Mouse (Mus musculus) midbrain, embryonic 12.5 days (tissue): ENCODE results near the gene Cenpj. TPM values are rescaled to one million over a fixed set of nuclear protein-coding genes. Genes with fewer than 3 reads are reported as not detected.

ENCODE experiments used
- ATAC-seq: fragments of 200-750 bp; cut with Nextera tagmentation; 2 replicates; pipeline ENCODE4 v1.8.0; 2017; ENCODE audit warnings: low read depth, moderate TSS enrichment, moderate library complexity; ENCODE audit not compliant: low FRiP score
- H3K27ac ChIP-seq: fragments of 300-500 bp; sonication (generic); replicated peaks from 2 replicates; pipeline ENCODE4 v1.5.1; 2016; ENCODE audit warnings: mild to moderate bottlenecking
- H3K27me3 ChIP-seq: fragments of 300-500 bp; sonication (generic); 2 replicates; pipeline ENCODE4 v1.6.1; 2016; ENCODE audit warnings: mild to moderate bottlenecking
- H3K36me3 ChIP-seq: fragments of 300-500 bp; sonication (generic); 2 replicates; pipeline ENCODE4 v1.6.1; 2016
- H3K4me1 ChIP-seq: fragments of 300-500 bp; sonication (generic); 2 replicates; pipeline ENCODE4 v1.6.1; 2016
- H3K4me2 ChIP-seq: fragments of 300-500 bp; sonication (generic); replicated peaks from 2 replicates; pipeline ENCODE4 v1.6.1; 2016; ENCODE audit warnings: mild to moderate bottlenecking, moderate library complexity
- H3K4me3 ChIP-seq: fragments of 300-500 bp; sonication (generic); 2 replicates; pipeline ENCODE4 v1.5.1; 2016; ENCODE audit warnings: mild to moderate bottlenecking
- H3K9ac ChIP-seq: fragments of 300-500 bp; sonication (generic); replicated peaks from 2 replicates; pipeline ENCODE4 v1.6.1; 2016; ENCODE audit warnings: mild to moderate bottlenecking, moderate library complexity
- H3K9me3 ChIP-seq: fragments of 300-500 bp; sonication (generic); 2 replicates; pipeline ENCODE4 v1.6.1; 2016; ENCODE audit warnings: mild to moderate bottlenecking
- WGBS: fragments of 180-500 bp; shearing (Covaris S2); methylation state at CpG from one replicate; pipeline ENCODE4 v1.1.7; 2016; 5-methylcytosine and 5-hydroxymethylcytosine counted together
- polyA plus RNA-seq: library from polyadenylated mRNA; unstranded; fragments of >200 nt; fragmentation: Nextera tagmentation; extraction: Ambion mirVana; gene quantifications from 2 replicates; pipeline ENCODE4 v1.2.1, GENCODE M21; 2016

Cenpj gene
- polyA plus RNA-seq, 1 experiment from 2014 or later: 21.6 TPM

- Histone ChIP-seq H3K27me3 (no peaks in the 10 kb centered on the region), H3K4me3 (no peak overlapping the region), H3K27ac (no peak overlapping the region), H3K36me3 (peaks cover 56% of the 10 kb centered on the region), H3K4me2 (no peak overlapping the region), H3K9ac (no peak overlapping the region), H3K9me3 (no peaks in the 10 kb centered on the region), H3K4me1 (no peaks in the 10 kb centered on the region)
- no peak for ATAC-seq
- 85% methylated on average over 2 of the region's 2 CpGs for WGBS
Measured at GRCm38 (mm10) chr14:56530788-56531187, 44.4 kb downstream of the Cenpj start.

GRCm38 (mm10) chr14:56514775-56515174 is 60.5 kb downstream of the Cenpj start:
- H3K27me3 ChIP-seq: no peaks in the 10 kb centered on the region
- H3K9ac ChIP-seq: no peak overlapping the region
- H3K27ac ChIP-seq: no peak overlapping the region
- H3K36me3 ChIP-seq: no peaks in the 10 kb centered on the region
- no peak overlapping the region for H3K4me3 ChIP-seq
- 93% methylated on average over 2 of the region's 2 CpGs for WGBS
- no peak overlapping the region for H3K4me2 ChIP-seq
- no peaks in the 10 kb centered on the region for H3K4me1 ChIP-seq
- no peaks in the 10 kb centered on the region for H3K9me3 ChIP-seq
- no peak for ATAC-seq

DNA sequence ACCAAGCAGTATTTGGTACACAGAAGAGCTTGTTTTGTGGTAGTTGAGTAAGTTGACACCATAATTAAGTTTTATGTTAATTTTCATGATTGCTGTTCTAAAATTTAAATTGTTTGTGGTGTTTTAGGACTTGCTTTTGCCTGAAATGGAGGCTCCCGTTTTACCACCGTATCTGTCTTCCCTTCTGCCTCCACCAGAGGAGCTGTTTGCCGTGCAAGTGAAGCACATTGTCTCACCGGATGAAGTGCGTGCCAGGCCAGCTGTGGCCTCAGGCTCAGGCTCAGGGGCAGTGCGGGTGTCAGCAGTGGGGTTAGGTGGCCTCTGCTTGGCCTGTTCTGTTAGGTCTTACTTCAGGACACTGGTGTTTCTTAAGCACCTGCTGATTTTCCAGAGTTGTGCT is 63.1 kb downstream of the Cenpj start:
- Histone ChIP-seq H3K27ac (no peak overlapping the region), H3K4me1 (no peaks in the 10 kb centered on the region), H3K27me3 (no peaks in the 10 kb centered on the region), H3K4me2 (no peak overlapping the region), H3K9ac (no peak overlapping the region), H3K4me3 (no peak overlapping the region), H3K9me3 (no peaks in the 10 kb centered on the region), H3K36me3 (no peaks in the 10 kb centered on the region)
- WGBS: 44% methylated on average over 6 of the region's 6 CpGs
- no peak for ATAC-seq

- no peak overlapping the region for H3K27ac ChIP-seq
- H3K9me3 ChIP-seq: no peaks in the 10 kb centered on the region
- no peaks in the 10 kb centered on the region for H3K27me3 ChIP-seq
- no peak overlapping the region for H3K9ac ChIP-seq
- WGBS: 81% methylated on average over 3 of the region's 3 CpGs
- ATAC-seq: no peak
- no peak overlapping the region for H3K4me2 ChIP-seq
- no peaks in the 10 kb centered on the region for H3K36me3 ChIP-seq
- no peak overlapping the region for H3K4me3 ChIP-seq
- no peaks in the 10 kb centered on the region for H3K4me1 ChIP-seq
Measured at GRCm38 (mm10) chr14:56506743-56507142, 68.5 kb downstream of the Cenpj start.

- H3K36me3 ChIP-seq: no peaks in the 10 kb centered on the region
- no peak overlapping the region for H3K27ac ChIP-seq
- H3K9ac ChIP-seq: no peak overlapping the region
- no peak overlapping the region for H3K4me3 ChIP-seq
- ATAC-seq: no peak
- H3K9me3 ChIP-seq: no peaks in the 10 kb centered on the region
- 83% methylated on average over 4 of the region's 4 CpGs for WGBS
- no peaks in the 10 kb centered on the region for H3K27me3 ChIP-seq
- H3K4me1 ChIP-seq: no peaks in the 10 kb centered on the region
- H3K4me2 ChIP-seq: no peak overlapping the region
Measured at GRCm38 (mm10) chr14:56502407-56502806, 72.8 kb downstream of the Cenpj start.

- Histone ChIP-seq H3K36me3 (no peaks in the 10 kb centered on the region), H3K27me3 (no peaks in the 10 kb centered on the region), H3K4me1 (no peaks in the 10 kb centered on the region), H3K4me2 (no peak overlapping the region), H3K27ac (no peak overlapping the region), H3K9me3 (no peaks in the 10 kb centered on the region), H3K4me3 (no peak overlapping the region), H3K9ac (no peak overlapping the region)
- ATAC-seq: no peak
Measured at GRCm38 (mm10) chr14:56489806-56490205, 85.4 kb downstream of the Cenpj start.

Other genes starting within 250 kb of the Cenpj start
- 0.05 and 0.17 TPM in 2 replicates for gene Atp12a, start 210.4 kb downstream of the Cenpj start, polyA plus RNA-seq
- gene Rnf17, start 172.8 kb downstream of the Cenpj start, polyA plus RNA-seq: 1.1 and 2.4 TPM in 2 replicates
- 1.6 and 1.8 TPM in 2 replicates for gene Parp4, start 194 bp upstream of the Cenpj start, polyA plus RNA-seq
- gene Mphosph8, start 92.8 kb upstream of the Cenpj start, polyA plus RNA-seq: 41.3 and 48.4 TPM in 2 replicates
- 55.7 and 56.0 TPM in 2 replicates for gene Pspc1, start 202.9 kb upstream of the Cenpj start, polyA plus RNA-seq
- gene Zmym5, start 236.3 kb upstream of the Cenpj start, polyA plus RNA-seq: 34.4 and 39.1 TPM in 2 replicates